Comparison of ENCODE assay signal across 15 mouse cellular contexts in the genomic region with DNA sequence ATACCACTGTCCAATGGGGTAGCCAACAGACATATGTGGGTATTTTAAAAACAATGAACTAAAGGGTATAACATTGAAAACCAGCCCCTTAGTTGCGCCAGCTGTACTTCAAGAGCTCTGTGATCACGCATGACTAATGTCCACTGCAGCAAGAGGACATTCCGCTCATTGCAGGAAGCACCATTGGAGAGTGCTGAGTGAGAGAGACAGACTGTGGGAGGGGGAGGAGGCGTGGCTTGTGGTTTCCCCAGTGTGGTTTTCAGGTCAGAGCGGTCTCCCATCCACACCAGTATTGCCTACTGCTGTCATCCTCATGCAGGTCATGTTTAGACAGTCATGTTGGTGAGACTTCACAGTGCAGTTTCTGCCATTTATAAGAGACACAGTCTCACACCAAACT. TPM values are rescaled to one million over a fixed set of nuclear protein-coding genes. Genes with fewer than 3 reads are reported as not detected.
DNase-seq lines count a peak whose midpoint lies in the region; ATAC-seq lines count a peak whose summit lies in the region.
"Had no signal": no experiment of that assay in that cellular context is flagged by ENCODE, and none has a peak within 500 bp of the region (broad histone marks: within the 10 kb centered on the region; RNA-seq: fewer than 3 reads in every experiment).

No protein-coding gene starts in this region.

- no peak overlapping the region for H3K27ac ChIP-seq in kidney, embryonic 16.5 days (ENCODE audit: low read length)
- H3K27ac ChIP-seq: heart, embryonic 15.5 days; macrophage; stomach, postnatal 0 days had no signal

- no peak overlapping the region for H3K4me3 ChIP-seq in kidney, embryonic 16.5 days (ENCODE audit: low read length)
- H3K4me3 ChIP-seq: heart, embryonic 15.5 days had no signal

- ATAC-seq in kidney, embryonic 16.5 days (ENCODE audit: low FRiP score, low TSS enrichment): peak; percentile 62; the same call in 1 of the 2 replicates
- ATAC-seq in megakaryocyte progenitor cell, adult 5-6 weeks (replicated peaks; ENCODE audit: poor library complexity): 0 out of 2 replicates have a peak, but pooled peaks have one; percentile 31

- no peak overlapping the region for H3K4me2 ChIP-seq in kidney, embryonic 16.5 days (replicated peaks; ENCODE audit: low read depth, low read length)
- H3K4me2 ChIP-seq: heart, embryonic 15.5 days had no signal

- no peaks in the 10 kb centered on the region for H3K9me3 ChIP-seq in kidney, embryonic 16.5 days (ENCODE audit: low read length)
- H3K9me3 ChIP-seq: heart, embryonic 15.5 days had no signal

- DNase-seq in kidney, adult 18-20 months: no peak
- peak; percentile 32 for DNase-seq in adrenal gland, postnatal 14 days
- DNase-seq in kidney, postnatal 10 days: peak; percentile 58
- no peak for DNase-seq in urinary bladder, adult 2 months (ENCODE audit: low spot score)
- DNase-seq in left cerebral cortex, postnatal 36 days (ENCODE audit: low spot score in 2 of 2): no peak
- DNase-seq: cerebellum, adult 18-20 months; left cerebral cortex, postnatal 4 days; right cerebral cortex, postnatal 25 days had no signal

- H3K9ac ChIP-seq in kidney, embryonic 16.5 days (replicated peaks; ENCODE audit: low read length): no peak overlapping the region
- H3K9ac ChIP-seq: heart, embryonic 15.5 days had no signal

- no peaks in the 10 kb centered on the region for H3K27me3 ChIP-seq in kidney, embryonic 16.5 days (ENCODE audit: insufficient read depth, low read length)
- H3K27me3 ChIP-seq: heart, embryonic 15.5 days had no signal

- no peaks in the 10 kb centered on the region for H3K36me3 ChIP-seq in kidney, embryonic 16.5 days (ENCODE audit: insufficient read depth, low read length)
- H3K36me3 ChIP-seq: heart, embryonic 15.5 days had no signal

- intact Hi-C loops in left cerebral cortex, postnatal 36 days (cut with DNase I): no loop called here

- H3K4me1 ChIP-seq in kidney, embryonic 16.5 days (ENCODE audit: insufficient read depth, low read length): 0 out of 2 replicates have a peak, but pooled peaks cover 9% of the 10 kb centered on the region

- 24% methylated on average over 5 of the region's 5 CpGs for WGBS in kidney, embryonic 16.5 days

RNA-seq across cellular contexts. Expression of a gene that starts 12.9 kb away (rescaled TPM):
- polyA plus RNA-seq in kidney, embryonic 16.5 days (2015; fragmentation: Nextera tagmentation; extraction: Ambion mirVana): not detected in 2 replicates
- not detected in 2 replicates for total RNA-seq in adrenal gland, postnatal 14 days (2021)
- not detected in 2 replicates for total RNA-seq in megakaryocyte progenitor cell, adult 5-6 weeks (2015)
- total RNA-seq in megakaryocyte progenitor cell, adult 5-6 weeks (2017): not detected in 2 replicates
- polyA plus RNA-seq in urinary bladder, adult 2 months (2012; rRNA removed): not detected in 2 replicates
- total RNA-seq in left cerebral cortex, postnatal 36 days (2021): not detected
- total RNA-seq: left cerebral cortex, postnatal 4 days had no signal
- polyA plus RNA-seq: heart, embryonic 15.5 days; large intestine, adult 2 months; macrophage; neural tube, embryonic 11.5 days; stomach, postnatal 0 days had no signal

RNA-seq across cellular contexts. Expression of a gene that starts 19.2 kb away (rescaled TPM):
- polyA plus RNA-seq in kidney, embryonic 16.5 days (2015; fragmentation: Nextera tagmentation; extraction: Ambion mirVana): 2.4 and 2.6 TPM in 2 replicates
- total RNA-seq in adrenal gland, postnatal 14 days (2021): 2.3 and 2.4 TPM in 2 replicates
- not detected in 2 replicates for total RNA-seq in megakaryocyte progenitor cell, adult 5-6 weeks (2015)
- 0.12 TPM in 1 of 2 replicates, not detected in the other for total RNA-seq in megakaryocyte progenitor cell, adult 5-6 weeks (2017)
- 2.2 TPM in 2 replicates for polyA plus RNA-seq in urinary bladder, adult 2 months (2012; rRNA removed)
- total RNA-seq in left cerebral cortex, postnatal 36 days (2021): 1 to 10 TPM; 2.3 to 2.8 TPM
- polyA plus RNA-seq: macrophage had no signal

Comparison
In these comparisons a context has a peak if more than half of its experiments do, and no peak if none do; other contexts are left out.
1. DNase-seq: peak in adrenal gland, postnatal 14 days (single experiment) and kidney, postnatal 10 days (single experiment); none in kidney, adult 18-20 months (single experiment), urinary bladder, adult 2 months (single experiment) and left cerebral cortex, postnatal 36 days (0 of 2).